Mouse (Mus musculus): ENCODE results near the gene Nudt17. TPM values are rescaled to one million over a fixed set of nuclear protein-coding genes. Genes with fewer than 3 reads are reported as not detected.
"Not testable (repeated sequence)": the region's sequence is repeated elsewhere in the genome, so short reads cannot be mapped to it uniquely, and the experiment has no call there.

Nudt17 gene
- polyA plus RNA-seq, 1 experiment, result 0.06 TPM

DNA sequence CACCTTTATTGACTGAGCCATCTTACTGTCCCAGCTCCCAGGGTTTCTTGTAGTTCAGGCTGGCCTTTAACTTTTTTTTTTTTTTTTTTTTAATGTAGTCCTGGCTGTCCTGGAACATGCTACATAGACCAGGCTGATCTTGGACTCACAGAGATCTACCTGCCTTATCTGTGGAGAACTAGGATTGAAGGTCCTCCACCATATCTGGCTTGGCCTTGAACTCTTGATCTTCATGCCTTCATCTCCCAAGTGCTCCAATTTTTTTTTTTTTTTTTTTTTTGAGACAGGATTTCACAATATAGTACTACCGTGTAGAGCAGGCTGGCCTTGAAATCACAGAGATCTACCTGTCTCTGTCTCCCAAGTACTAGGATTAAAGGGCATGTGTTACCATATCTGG, 14.8 kb downstream of the Nudt17 start:
- H3K4me3 ChIP-seq (replicated peaks), result no peak overlapping the region
- TF ChIP-seq TAL1 (IDR thresholded peaks at IDR 0.05; ENCODE audit: low read length), result no peak
- no peak for TF ChIP-seq GATA1 (IDR thresholded peaks at IDR 0.05; ENCODE audit: low read length)
- H3K27me3 ChIP-seq (ENCODE audit: control insufficient read depth), result peaks cover 24% of the 10 kb centered on the region
- H3K4me1 ChIP-seq (ENCODE audit: control insufficient read depth), result peaks cover 22% of the 10 kb centered on the region
- H3K36me3 ChIP-seq (ENCODE audit: control insufficient read depth), result no peaks in the 10 kb centered on the region
- H3K9me3 ChIP-seq (ENCODE audit: control insufficient read depth, low read length), result no peaks in the 10 kb centered on the region

DNA sequence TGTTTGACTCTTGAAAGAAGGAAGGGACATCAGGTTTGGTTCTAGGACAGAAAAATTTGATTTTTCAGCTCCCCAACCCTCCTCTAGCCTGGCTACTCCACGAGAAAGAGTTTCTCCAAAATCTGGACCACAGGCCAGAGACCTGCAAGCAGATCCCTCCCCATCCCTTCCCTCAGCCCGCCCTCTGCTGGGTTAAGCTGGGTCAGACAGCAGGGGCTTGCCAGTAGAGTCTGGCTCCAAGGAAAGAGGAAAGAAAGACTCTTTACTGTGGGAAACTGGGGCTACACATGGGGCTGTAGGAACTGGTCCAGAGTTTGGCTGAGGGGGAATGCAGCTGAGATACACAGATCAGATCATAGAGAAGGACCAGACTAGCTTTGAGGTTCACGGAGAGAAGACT, 15.9 kb downstream of the Nudt17 start:
- Histone ChIP-seq H3K9me3 (ENCODE audit: control insufficient read depth, low read length) (no peaks in the 10 kb centered on the region), H3K27me3 (ENCODE audit: control insufficient read depth) (peaks cover 29% of the 10 kb centered on the region), H3K36me3 (ENCODE audit: control insufficient read depth) (no peaks in the 10 kb centered on the region), H3K4me3 (replicated peaks) (no peak overlapping the region), H3K4me1 (ENCODE audit: control insufficient read depth) (peaks cover 17% of the 10 kb centered on the region)
- no peak for TF ChIP-seq TAL1 (IDR thresholded peaks at IDR 0.05; ENCODE audit: low read length)
- no peak for TF ChIP-seq GATA1 (IDR thresholded peaks at IDR 0.05; ENCODE audit: low read length)

DNA sequence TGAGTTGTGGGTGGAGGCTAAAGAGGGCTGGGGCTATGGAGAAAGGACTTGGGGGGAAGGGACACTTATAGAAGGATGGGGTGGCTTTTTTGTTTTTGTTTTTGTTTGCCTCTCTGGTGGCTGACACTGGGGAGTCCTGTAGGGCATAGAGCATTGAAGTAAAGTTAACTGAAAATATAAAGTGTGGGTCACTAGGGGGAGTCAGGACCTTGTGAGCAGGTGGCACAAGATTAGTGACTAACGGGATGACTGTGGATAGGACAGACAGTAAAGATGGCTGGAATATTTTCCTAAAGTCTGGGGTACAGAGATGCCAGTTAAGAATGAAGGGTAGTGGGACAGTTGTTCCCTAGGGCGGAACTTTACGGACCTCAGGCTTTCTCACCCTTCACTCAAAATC, 18.1 kb downstream of the Nudt17 start:
- TF ChIP-seq GATA1 (IDR thresholded peaks at IDR 0.05; ENCODE audit: low read length) (no peak), TAL1 (IDR thresholded peaks at IDR 0.05; ENCODE audit: low read length) (no peak)
- Histone ChIP-seq H3K36me3 (ENCODE audit: control insufficient read depth) (no peaks in the 10 kb centered on the region), H3K4me3 (replicated peaks) (no peak overlapping the region), H3K9me3 (ENCODE audit: control insufficient read depth, low read length) (no peaks in the 10 kb centered on the region), H3K4me1 (ENCODE audit: control insufficient read depth) (no peaks in the 10 kb centered on the region), H3K27me3 (ENCODE audit: control insufficient read depth) (peaks cover 36% of the 10 kb centered on the region)

DNA sequence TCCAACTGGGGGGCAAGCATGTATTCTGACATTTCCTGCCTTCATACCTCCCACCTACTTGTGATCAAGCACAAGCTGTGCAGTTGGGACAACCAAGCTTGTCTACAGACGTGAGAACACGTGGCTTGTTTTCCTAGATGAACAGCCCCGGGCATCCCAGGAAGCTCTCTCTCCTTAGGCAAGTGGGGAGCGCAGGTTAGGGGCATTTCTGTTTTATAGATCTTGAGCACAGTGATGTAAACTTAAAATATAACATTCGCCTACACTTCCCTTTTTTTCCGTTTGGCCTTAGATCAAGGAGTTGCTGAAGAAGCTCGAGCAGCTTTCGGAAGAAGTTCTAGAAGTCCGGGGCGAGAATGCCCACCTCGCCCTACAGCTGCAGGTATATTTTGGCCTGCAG, 19.5 kb downstream of the Nudt17 start:
- TF ChIP-seq GATA1 (IDR thresholded peaks at IDR 0.05; ENCODE audit: low read length) (no peak), TAL1 (IDR thresholded peaks at IDR 0.05; ENCODE audit: low read length) (no peak)
- no peaks in the 10 kb centered on the region for H3K9me3 ChIP-seq (ENCODE audit: control insufficient read depth, low read length)
- no peak overlapping the region for H3K4me3 ChIP-seq (replicated peaks)
- peaks cover 50% of the 10 kb centered on the region for H3K27me3 ChIP-seq (ENCODE audit: control insufficient read depth)
- peaks cover 3% of the 10 kb centered on the region; the same call in 1 of the 2 replicates for H3K4me1 ChIP-seq (ENCODE audit: control insufficient read depth)
- no peaks in the 10 kb centered on the region for H3K36me3 ChIP-seq (ENCODE audit: control insufficient read depth)

DNA sequence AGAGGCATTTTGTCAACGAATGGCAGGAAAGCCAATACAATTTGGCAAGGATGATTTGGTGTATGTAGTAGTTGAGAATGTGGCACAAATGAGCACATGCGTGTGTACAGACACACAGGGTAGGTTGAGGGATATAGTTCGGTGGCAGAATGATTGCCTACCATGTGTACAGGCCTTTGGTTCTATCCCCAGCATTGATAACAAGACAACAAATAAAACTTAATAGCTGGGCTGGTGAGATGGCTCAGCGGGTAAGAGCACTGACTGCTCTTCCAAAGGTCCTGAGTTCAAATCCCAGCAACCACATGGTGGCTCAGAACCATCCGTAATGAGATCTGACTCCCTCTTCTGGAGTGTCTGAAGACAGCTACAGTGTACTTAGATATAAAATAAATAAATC, 22.3 kb downstream of the Nudt17 start:
- H3K4me1 ChIP-seq (ENCODE audit: control insufficient read depth); H3K36me3 ChIP-seq (ENCODE audit: control insufficient read depth); H3K4me3 ChIP-seq (replicated peaks); H3K9me3 ChIP-seq (ENCODE audit: control insufficient read depth, low read length): not testable (repeated sequence)
- H3K27me3 ChIP-seq (ENCODE audit: control insufficient read depth), result peaks cover 63% of the 10 kb centered on the region

DNA sequence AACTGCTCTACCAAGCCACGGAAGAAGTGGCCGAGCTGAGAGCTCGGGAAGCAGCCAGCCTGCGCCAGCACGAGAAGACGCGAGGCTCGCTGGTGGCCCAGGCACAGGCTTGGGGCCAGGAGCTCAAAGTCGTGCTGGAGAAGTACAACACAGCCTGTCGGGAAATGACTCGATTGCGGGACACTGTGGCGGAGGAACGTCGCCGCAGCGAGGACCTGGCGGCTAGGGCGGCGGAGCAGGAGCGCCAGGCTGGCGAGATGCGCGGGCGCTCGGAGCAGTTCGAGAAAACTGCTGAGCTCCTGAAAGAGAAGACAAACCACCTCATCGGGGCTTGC, 23.6 kb downstream of the Nudt17 start:
- no peaks in the 10 kb centered on the region for H3K36me3 ChIP-seq (ENCODE audit: control insufficient read depth)
- H3K9me3 ChIP-seq (ENCODE audit: control insufficient read depth, low read length), result no peaks in the 10 kb centered on the region
- H3K27me3 ChIP-seq (ENCODE audit: control insufficient read depth), result peaks cover 59% of the 10 kb centered on the region
- TF ChIP-seq GATA1 (IDR thresholded peaks at IDR 0.05; ENCODE audit: low read length) (no peak), TAL1 (IDR thresholded peaks at IDR 0.05; ENCODE audit: low read length) (no peak)
- H3K4me1 ChIP-seq (ENCODE audit: control insufficient read depth), result peaks cover 8% of the 10 kb centered on the region
- H3K4me3 ChIP-seq (replicated peaks), result no peak overlapping the region

DNA sequence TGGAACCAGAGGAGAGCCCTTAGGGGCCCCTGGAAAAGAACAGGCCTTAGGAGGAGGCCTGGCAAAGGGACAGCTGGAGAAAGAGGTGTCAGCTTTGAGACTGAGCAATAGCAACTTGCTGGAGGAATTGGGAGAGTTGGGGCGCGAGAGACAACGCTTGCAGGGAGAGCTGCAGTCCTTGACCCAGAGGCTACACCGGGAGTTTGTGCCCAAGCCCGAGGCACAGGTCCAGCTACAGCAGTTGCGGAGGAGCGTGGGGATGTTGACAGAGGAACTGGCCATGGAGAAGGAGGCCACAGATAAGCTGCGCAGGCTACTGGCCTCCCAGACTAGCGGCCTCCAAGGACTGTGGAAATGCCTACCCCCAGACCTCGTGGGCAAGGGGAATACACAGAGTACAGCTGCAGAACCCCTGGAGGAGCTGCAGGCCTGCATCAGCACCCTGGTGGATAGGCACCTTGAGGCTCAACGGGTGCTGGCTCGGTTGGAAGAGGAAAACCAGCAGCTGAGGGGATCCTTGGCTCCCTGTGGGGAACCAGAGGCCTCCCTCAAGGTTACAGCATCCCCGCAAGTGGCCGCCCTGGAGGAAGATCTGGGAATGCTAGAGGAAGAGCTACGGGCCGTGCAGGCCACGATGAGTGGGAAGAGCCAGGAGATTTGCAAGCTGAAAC, 24.1 kb downstream of the Nudt17 start:
- Histone ChIP-seq H3K9me3 (ENCODE audit: control insufficient read depth, low read length) (no peaks in the 10 kb centered on the region), H3K27me3 (ENCODE audit: control insufficient read depth) (peaks cover 56% of the 10 kb centered on the region), H3K4me1 (ENCODE audit: control insufficient read depth) (peaks cover 12% of the 10 kb centered on the region), H3K36me3 (ENCODE audit: control insufficient read depth) (no peaks in the 10 kb centered on the region), H3K4me3 (replicated peaks) (no peak overlapping the region)
- TF ChIP-seq GATA1 (IDR thresholded peaks at IDR 0.05; ENCODE audit: low read length) (no peak), TAL1 (IDR thresholded peaks at IDR 0.05; ENCODE audit: low read length) (no peak)

DNA sequence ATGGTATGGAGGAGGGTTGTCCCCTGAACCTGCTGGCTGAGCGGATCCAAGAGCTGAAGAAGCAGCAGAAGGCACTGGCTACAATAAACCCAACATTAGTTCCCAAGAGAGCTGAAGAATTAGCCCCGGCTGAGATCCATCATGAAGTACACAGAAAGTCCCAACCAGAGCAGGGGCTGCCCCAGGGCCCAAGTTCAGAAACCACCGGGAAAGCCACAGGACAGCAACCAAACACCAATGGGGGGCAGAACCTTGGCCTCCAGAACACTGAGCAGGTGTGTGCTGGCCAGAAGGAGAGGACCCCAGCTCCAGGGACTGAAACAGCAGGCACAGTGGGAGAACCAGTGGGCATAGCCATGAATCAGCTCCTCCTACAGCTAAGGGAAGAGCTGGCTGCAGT, 24.9 kb downstream of the Nudt17 start:
- no peaks in the 10 kb centered on the region for H3K9me3 ChIP-seq (ENCODE audit: control insufficient read depth, low read length)
- peaks cover 50% of the 10 kb centered on the region for H3K27me3 ChIP-seq (ENCODE audit: control insufficient read depth)
- H3K4me3 ChIP-seq (replicated peaks), result no peak overlapping the region
- peaks cover 20% of the 10 kb centered on the region for H3K4me1 ChIP-seq (ENCODE audit: control insufficient read depth)
- TF ChIP-seq TAL1 (IDR thresholded peaks at IDR 0.05; ENCODE audit: low read length), result no peak
- no peaks in the 10 kb centered on the region for H3K36me3 ChIP-seq (ENCODE audit: control insufficient read depth)

DNA sequence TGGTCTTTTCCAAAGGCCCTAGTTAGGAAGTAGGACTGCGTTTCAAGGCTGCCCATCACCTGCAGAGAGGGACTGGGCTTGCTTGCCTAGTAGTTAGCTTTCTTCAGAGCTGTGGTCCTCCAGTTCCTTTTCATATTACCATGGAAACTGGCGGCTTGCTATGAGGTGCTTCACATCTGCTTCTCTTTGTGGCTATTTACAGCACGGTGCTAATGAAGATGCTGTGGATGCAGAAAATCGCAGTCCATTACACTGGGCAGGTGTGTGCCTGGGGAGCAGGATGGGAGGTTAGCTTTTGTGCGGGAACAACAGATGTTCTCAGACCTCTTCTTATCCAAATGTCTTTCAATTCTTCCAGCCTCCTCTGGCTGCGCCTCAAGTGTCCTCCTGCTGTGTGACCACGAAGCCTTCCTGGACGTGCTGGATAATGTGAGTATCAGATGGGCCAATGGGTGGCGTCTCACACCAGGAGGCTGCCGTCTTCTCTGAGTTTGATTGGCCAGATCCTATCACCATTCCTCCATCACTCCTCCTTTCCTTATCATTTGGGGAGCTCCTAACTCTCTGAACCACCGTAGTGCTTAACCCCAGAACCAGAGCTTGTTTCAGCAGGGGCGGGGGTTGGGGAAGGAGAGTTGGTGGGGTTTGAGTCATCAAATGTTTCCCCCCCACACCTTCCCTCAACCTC, 27.9 kb downstream of the Nudt17 start:
- Histone ChIP-seq H3K27me3 (ENCODE audit: control insufficient read depth) (peaks cover 33% of the 10 kb centered on the region), H3K4me3 (replicated peaks) (no peak overlapping the region), H3K4me1 (ENCODE audit: control insufficient read depth) (peaks cover 20% of the 10 kb centered on the region), H3K36me3 (ENCODE audit: control insufficient read depth) (no peaks in the 10 kb centered on the region), H3K9me3 (ENCODE audit: control insufficient read depth, low read length) (no peaks in the 10 kb centered on the region)
- TF ChIP-seq TAL1 (IDR thresholded peaks at IDR 0.05; ENCODE audit: low read length) (no peak), GATA1 (IDR thresholded peaks at IDR 0.05; ENCODE audit: low read length) (no peak)
